Mouse (Mus musculus): ENCODE measurements around the gene Hoxa10.

DNA sequence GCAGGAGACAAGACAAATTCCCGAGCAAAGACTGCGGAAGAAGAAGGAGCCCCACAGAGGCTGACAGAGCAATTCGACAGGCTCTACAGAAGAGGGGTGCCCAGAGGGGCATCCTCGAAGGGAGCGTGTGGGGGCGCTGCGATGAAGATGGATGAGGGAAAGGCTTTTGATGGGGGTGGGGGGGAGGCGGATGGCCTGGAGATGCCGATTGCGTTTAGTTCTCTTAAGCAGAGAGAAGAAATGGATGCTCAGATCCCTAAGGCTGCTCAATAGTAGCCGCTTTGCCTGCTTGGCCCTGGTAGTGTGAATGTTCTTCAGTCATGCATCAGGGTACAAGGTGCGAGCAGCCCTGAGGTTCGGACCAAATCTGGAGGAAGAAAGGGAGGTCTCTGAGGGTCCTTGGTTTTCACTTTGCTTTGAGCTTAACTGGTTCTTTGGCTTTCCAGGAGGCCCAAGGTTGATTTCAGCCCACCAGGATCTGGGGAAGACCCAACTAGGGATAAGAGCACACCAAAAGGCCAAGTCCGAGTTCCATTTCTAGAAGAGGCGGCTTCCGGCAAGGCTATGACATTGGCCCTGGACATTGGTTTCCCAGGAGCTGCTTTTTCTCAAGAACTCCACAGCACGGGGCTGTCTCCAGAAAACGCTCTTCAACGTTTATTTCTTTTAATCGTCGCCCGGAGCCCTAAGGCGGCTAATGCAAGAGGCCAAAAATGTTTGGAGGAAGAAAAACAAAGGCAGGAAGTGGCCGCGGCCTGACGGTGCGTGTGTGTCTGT is 8.2 kb upstream of the Hoxa10 start:
- TF ChIP-seq TAL1 (conservative IDR thresholded peaks at IDR 0.05; ENCODE audit: low read depth, low read length) (no peak), CTCF (IDR thresholded peaks at IDR 0.05; ENCODE audit: low read depth, low read length) (no peak)
